Mouse (Mus musculus) testis, adult 2 months (tissue): Measurements from ENCODE around the gene Pla2g2d.

Experiments
- CTCF ChIP-seq: fragments of 200-500 bp; IDR thresholded peaks from 2 replicates; pipeline ENCODE4 v1.5.1; 2012; ENCODE audit warnings: low read depth, mild to moderate bottlenecking, inconsistent platforms, low read length, moderate library complexity; ENCODE audit not compliant: control insufficient read depth, insufficient read depth, insufficient replicate concordance
- POLR2A ChIP-seq: fragments of 200-500 bp; IDR thresholded peaks from 2 replicates; pipeline ENCODE4 v1.6.1; 2012; ENCODE audit warnings: low read depth, mild to moderate bottlenecking, inconsistent platforms, low read length, moderate library complexity; ENCODE audit not compliant: control insufficient read depth

DNA sequence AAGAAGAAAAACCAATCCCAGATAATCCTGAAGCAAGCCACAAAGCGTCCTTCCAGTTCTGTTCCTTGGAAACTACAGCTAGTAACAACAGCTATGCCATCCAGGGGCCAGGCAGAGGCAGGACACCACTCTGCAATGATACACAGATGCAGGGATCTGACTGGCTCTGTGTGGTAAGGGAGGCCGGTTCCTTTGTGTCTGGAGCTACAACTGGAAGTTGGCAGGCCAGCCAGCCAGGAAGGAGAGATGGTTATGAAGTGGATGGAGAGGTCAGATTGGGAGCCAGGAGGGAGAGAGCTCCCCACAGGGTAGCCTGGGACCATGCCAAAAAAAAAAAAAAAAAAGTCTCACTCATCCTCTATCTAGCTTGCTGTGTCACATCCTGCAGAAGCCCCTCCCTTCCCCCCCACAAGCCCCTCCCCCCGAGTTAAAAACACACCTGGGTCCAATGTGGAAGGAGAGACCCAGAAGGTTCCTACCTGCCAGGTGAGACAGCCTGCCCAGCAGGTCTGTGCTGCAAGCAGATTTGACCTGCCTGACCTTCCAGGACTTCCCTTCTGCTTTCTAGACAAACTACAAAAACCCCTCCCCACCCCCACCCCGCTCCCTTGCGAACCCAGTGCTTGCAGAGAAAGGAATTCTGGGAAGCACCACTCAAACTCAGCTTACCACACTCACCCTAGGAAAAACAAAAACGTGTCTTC is 21.1 kb downstream of the Pla2g2d start:
- TF ChIP-seq CTCF (no peak), POLR2A (no peak)
